Mouse (Mus musculus): ENCODE results near the gene Kif5a. TPM values are rescaled to one million over a fixed set of nuclear protein-coding genes. Genes with fewer than 3 reads are reported as not detected.

The Kif5a gene
- polyA plus RNA-seq, 1 experiment from 2014 or later: 114 TPM

DNA sequence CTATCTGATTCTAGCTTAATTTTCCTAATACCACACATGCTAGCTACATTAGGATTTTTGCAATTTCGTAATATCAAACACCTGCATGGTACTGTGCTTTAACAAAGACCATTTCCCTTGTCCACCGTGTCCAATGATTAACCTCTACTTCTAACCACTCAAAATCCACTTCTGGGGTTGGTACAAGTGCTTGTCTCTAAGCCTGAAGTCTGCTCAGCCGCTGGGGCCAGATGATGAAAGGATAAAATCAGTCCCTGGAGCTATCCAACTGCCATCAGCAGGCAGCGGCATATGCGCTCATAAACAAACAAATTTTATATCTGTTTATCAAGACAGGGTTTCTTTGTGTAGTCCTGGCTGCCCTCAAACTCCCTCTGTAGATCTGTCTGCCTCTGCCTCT lies 58.6 kb downstream of the Kif5a start:
- ATAC-seq (ENCODE audit: low FRiP score, low read depth): no peak
- H3K9me3 ChIP-seq: no peaks in the 10 kb centered on the region
- H3K9ac ChIP-seq: no peak overlapping the region
- no peaks in the 10 kb centered on the region for H3K27me3 ChIP-seq
- H3K4me1 ChIP-seq (replicated peaks): 0 out of 2 replicates have a peak, but pooled peaks cover 3% of the 10 kb centered on the region
- peaks cover 47% of the 10 kb centered on the region for H3K36me3 ChIP-seq
- no peak overlapping the region for H3K27ac ChIP-seq (replicated peaks)
- H3K4me2 ChIP-seq: no peak overlapping the region
- no peak overlapping the region for H3K4me3 ChIP-seq
- WGBS: 92% methylated on average over 5 of the region's 5 CpGs

DNA sequence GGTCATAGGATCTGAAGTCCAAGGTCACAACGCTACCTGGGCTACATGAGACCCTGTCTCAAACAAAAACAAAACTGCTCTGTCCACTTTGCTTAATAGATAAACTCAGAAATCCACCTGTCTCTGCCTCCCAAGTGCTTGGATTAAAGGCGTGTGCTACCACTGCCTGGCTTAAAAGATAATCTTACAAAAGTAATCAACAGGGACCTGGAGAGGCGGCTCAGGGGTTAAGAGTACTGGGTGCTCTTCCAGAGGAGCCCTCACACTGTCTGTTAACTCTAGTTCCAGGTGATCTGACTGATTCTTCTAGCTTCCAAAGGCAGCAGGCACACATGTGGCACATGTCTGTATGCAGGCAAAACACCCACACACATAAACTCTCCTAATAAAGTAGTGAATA lies 60.0 kb downstream of the Kif5a start:
- H3K4me2 ChIP-seq: no peak overlapping the region
- peaks cover 59% of the 10 kb centered on the region for H3K36me3 ChIP-seq
- H3K4me1 ChIP-seq (replicated peaks): no peaks in the 10 kb centered on the region
- H3K27me3 ChIP-seq: no peaks in the 10 kb centered on the region
- H3K27ac ChIP-seq (replicated peaks): no peak overlapping the region
- no peak overlapping the region for H3K4me3 ChIP-seq
- 93% methylated on average over 3 of the region's 3 CpGs for WGBS
- no peak for ATAC-seq (ENCODE audit: low FRiP score, low read depth)
- H3K9me3 ChIP-seq: no peaks in the 10 kb centered on the region
- no peak overlapping the region for H3K9ac ChIP-seq

DNA sequence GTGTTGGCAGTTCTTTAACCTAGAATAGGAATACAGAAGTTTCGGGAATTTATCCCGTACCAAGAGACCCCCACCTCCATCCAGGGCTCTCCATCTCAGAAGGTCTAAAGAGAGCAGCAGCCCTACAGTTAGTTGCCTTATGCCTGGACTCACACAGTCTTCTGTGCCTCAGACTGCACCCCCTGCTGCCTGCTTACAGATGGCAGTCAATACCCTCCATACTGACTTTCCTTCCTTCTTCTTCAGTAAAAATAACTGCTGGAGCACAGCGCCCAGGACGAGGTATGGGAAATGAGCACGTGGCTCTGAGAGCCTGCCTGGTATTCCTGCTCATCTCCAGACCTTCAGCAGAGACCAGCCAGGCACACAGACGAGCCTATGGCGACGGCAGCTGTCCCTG lies 62.9 kb downstream of the Kif5a start:
- WGBS: 92% methylated on average over 8 of the region's 8 CpGs
- Histone ChIP-seq H3K36me3 (peaks cover 45% of the 10 kb centered on the region), H3K4me1 (replicated peaks) (peaks cover 10% of the 10 kb centered on the region), H3K9me3 (no peaks in the 10 kb centered on the region), H3K27me3 (no peaks in the 10 kb centered on the region), H3K27ac (replicated peaks) (no peak overlapping the region), H3K4me3 (no peak overlapping the region), H3K4me2 (no peak overlapping the region), H3K9ac (no peak overlapping the region)
- no peak for ATAC-seq (ENCODE audit: low FRiP score, low read depth)

DNA sequence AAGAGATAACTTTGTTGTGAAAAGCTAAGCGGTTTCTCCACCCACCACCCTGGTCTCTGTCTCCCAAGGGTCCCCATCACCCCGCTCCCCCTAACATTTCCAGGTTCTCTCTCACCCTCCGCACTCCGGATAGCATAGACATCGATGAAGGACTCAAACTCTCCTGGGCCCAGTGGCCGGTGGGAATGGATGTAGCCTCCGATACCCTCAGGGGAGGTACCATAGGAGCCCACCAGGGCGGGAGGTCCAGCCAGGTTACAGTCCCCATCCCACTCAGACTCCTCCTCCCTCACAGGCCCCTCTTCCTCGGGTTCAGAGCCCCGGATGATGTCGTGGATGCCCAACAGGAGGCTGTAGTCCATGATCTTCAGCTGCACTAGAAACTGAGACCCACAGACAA lies 63.7 kb downstream of the Kif5a start:
- no peak overlapping the region for H3K27ac ChIP-seq (replicated peaks)
- 79% methylated on average over 11 of the region's 11 CpGs for WGBS
- H3K27me3 ChIP-seq: no peaks in the 10 kb centered on the region
- H3K36me3 ChIP-seq: peaks cover 37% of the 10 kb centered on the region
- no peak overlapping the region for H3K4me2 ChIP-seq
- no peak overlapping the region for H3K4me3 ChIP-seq
- no peak overlapping the region for H3K9ac ChIP-seq
- no peak for ATAC-seq (ENCODE audit: low FRiP score, low read depth)
- no peaks in the 10 kb centered on the region for H3K9me3 ChIP-seq
- peaks cover 15% of the 10 kb centered on the region for H3K4me1 ChIP-seq (replicated peaks)

DNA sequence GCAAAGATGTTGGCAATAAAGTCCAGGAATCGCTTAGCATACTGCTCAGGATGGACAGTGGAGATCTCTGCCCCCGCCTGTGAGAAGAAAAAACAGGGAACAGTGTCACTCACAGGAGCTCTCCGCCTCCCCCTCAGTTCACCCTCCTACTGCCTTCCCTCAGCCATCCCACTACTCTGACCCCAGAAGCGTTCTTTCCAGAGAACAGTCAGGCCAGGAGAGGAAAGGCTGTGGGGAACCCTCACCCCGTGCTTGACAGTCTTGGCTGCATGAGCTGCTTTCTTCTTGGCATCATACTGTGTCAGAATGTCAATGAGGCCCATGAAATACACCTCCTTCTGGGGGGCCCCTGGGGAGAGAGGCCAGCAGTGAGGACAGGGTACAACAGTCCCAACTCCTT lies 64.1 kb downstream of the Kif5a start:
- H3K27me3 ChIP-seq: no peaks in the 10 kb centered on the region
- H3K9me3 ChIP-seq: no peaks in the 10 kb centered on the region
- no peak for ATAC-seq (ENCODE audit: low FRiP score, low read depth)
- no peak overlapping the region for H3K4me3 ChIP-seq
- WGBS: 70% methylated on average over 5 of the region's 5 CpGs
- H3K4me2 ChIP-seq: no peak overlapping the region
- peaks cover 19% of the 10 kb centered on the region for H3K4me1 ChIP-seq (replicated peaks)
- H3K9ac ChIP-seq: no peak overlapping the region
- H3K27ac ChIP-seq (replicated peaks): no peak overlapping the region
- H3K36me3 ChIP-seq: peaks cover 33% of the 10 kb centered on the region

DNA sequence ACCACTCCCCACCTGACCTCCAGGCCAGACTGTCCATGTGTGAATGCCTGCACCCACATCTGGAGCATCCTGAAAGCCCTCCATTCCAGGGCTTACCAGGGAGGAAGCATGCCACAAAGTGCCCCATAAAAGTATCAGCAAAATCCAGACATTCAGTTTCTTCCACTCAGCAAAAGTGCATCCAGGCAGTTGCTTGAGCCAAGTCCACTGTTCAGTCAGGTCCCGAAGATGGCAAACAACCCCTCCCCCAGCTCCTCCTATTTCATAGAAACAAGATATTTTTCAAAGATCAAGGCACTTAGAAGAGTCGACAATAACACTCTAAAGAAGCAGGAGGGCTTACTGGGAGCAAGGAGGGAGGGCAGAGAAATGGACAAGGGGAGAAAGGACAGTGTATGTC lies 64.7 kb downstream of the Kif5a start:
- no peak overlapping the region for H3K9ac ChIP-seq
- no peak for ATAC-seq (ENCODE audit: low FRiP score, low read depth)
- no peak overlapping the region; the same call in 1 of the 2 replicates for H3K27ac ChIP-seq (replicated peaks)
- no peak overlapping the region for H3K4me3 ChIP-seq
- 84% methylated on average over 2 of the region's 2 CpGs for WGBS
- no peaks in the 10 kb centered on the region for H3K27me3 ChIP-seq
- H3K4me1 ChIP-seq (replicated peaks): peaks cover 21% of the 10 kb centered on the region
- H3K9me3 ChIP-seq: no peaks in the 10 kb centered on the region
- H3K4me2 ChIP-seq: no peak overlapping the region
- H3K36me3 ChIP-seq: peaks cover 27% of the 10 kb centered on the region

DNA sequence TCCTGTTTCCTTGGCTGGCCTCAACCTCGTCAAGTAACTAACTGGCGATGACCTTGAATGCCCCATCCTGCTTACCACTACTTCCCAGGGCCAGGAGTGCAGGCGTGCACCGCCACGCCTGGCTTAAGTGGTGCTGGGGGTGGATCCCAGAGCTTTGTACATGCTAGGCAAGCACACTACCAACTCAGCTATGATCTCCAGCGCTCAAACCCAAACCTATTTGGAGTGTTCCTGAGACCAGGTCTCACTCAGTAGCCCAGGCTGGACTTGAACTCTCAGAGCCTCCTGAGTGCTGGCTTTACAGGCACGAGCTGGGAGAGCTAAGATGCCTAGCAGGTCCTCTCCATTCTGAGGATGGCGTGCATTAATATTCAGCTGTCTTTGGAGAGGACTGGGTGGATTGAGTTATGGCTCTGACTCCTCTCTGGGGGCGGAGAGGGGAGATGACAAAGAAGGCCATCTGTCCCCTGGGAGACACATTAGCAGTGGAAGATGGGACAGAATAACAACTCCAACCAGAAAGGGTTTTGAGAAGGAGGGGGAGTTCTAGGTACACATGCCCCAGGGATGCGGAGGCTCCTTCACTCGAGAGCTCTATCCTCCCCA lies 65.5 kb downstream of the Kif5a start:
- Histone ChIP-seq H3K27me3 (no peaks in the 10 kb centered on the region), H3K36me3 (peaks cover 23% of the 10 kb centered on the region), H3K4me3 (no peak overlapping the region), H3K27ac (replicated peaks) (no peak overlapping the region), H3K9me3 (no peaks in the 10 kb centered on the region), H3K4me2 (no peak overlapping the region), H3K9ac (no peak overlapping the region), H3K4me1 (replicated peaks) (peaks cover 25% of the 10 kb centered on the region)
- WGBS: 76% methylated on average over 11 of the region's 11 CpGs
- ATAC-seq (ENCODE audit: low FRiP score, low read depth): no peak

DNA sequence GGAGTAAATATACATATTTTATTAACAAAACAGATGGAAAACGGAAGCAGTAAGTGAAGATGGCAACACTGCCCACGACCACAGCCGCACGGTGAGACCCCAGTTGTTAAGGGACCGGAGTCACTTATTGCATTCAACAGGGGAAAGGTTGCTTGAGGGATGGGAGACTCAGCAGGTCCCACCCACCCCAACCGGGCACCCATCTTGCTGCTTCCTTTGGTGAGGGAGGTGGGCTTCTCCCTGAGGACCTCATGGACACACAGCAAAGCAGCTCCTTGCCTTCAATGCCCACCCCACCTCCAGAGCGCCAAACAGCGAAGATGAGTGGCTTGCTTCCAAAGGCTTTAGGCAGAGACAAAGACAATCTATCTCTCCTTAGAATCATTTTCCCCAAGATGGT lies 66.0 kb downstream of the Kif5a start:
- ATAC-seq (ENCODE audit: low FRiP score, low read depth): no peak
- Histone ChIP-seq H3K4me2 (no peak overlapping the region), H3K27ac (replicated peaks) (no peak overlapping the region), H3K9me3 (no peaks in the 10 kb centered on the region), H3K4me1 (replicated peaks) (peaks cover 25% of the 10 kb centered on the region), H3K27me3 (no peaks in the 10 kb centered on the region), H3K36me3 (peaks cover 24% of the 10 kb centered on the region), H3K4me3 (no peak overlapping the region), H3K9ac (no peak overlapping the region)
- 83% methylated on average over 8 of the region's 8 CpGs for WGBS

DNA sequence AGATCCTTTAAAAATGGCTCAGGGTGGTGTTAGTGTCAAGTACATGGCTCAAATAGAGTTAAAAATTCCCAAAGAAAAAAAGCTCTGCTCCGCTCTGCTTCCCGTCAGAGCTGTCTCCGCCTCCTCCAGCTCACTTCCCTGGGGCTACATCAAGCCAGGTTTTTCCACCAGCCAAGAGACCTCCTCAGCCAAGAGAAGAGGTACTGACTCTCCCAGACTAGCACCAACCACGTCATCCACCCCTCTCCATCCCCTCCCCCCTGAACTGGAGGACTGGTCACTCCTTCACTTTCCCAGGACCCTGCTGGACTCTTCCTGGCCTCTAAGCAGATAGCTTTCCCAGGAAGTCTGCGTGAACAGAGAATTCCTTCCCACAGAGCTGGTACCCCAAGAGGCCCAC lies 66.8 kb downstream of the Kif5a start:
- ATAC-seq (ENCODE audit: low FRiP score, low read depth): peak; percentile 65
- Histone ChIP-seq H3K4me3 (peak overlapping the region; percentile 98), H3K27me3 (no peaks in the 10 kb centered on the region), H3K4me2 (peak overlapping the region; percentile 71), H3K27ac (replicated peaks) (peak overlapping the region; percentile 95), H3K9me3 (no peaks in the 10 kb centered on the region), H3K36me3 (peaks cover 29% of the 10 kb centered on the region), H3K4me1 (replicated peaks) (peaks cover 25% of the 10 kb centered on the region), H3K9ac (peak overlapping the region; percentile 99)
- 4% methylated on average over 5 of the region's 5 CpGs for WGBS

DNA sequence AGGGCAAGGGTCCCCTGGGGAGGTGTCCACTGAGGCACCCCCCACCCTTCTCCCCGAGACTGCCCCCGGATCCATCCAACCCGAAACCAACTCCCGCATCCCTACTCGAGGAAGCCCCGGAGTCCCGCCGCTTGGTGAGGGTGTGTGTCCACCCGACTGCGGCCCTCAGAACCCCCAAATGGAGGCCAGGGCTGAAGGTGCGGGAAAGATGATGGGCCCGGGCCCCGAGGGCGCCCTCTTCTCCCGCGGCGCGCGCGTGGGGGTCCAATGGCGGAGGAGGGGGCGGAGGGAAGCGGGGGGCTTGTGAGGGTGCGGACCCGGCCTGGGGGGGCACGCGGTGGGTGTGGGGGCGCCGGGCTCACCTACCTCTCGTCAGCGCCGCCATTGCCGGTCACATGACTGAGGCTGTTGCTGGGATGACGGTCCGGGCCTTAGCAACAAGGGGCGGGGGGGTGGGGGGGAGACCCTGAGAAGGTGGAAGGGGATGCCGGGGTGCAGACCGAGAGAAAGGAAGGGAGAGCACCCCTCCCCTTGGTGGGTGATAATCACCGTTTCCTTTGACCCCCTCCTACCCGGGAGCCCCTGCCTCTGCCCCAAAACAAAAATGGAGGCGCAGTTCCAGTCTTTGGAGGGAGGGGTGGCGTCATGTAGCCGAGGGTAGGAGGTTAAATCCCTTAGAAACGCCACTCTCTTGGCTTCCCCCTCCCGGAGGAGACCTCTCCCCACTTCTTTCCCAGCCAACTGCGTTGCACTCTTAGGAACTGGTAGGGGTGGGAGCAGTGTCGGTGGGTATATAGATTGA lies 67.6 kb downstream of the Kif5a start, which contains the start of gene Dtx3:
Gene Dtx3, minus strand, starts transcription at position 401 of the 802 bp plus-strand sequence.
- peaks cover 32% of the 10 kb centered on the region for H3K36me3 ChIP-seq
- peak; percentile 61 for ATAC-seq (ENCODE audit: low FRiP score, low read depth)
- under 1% methylated on average over 31 of the region's 47 CpGs for WGBS

DNA sequence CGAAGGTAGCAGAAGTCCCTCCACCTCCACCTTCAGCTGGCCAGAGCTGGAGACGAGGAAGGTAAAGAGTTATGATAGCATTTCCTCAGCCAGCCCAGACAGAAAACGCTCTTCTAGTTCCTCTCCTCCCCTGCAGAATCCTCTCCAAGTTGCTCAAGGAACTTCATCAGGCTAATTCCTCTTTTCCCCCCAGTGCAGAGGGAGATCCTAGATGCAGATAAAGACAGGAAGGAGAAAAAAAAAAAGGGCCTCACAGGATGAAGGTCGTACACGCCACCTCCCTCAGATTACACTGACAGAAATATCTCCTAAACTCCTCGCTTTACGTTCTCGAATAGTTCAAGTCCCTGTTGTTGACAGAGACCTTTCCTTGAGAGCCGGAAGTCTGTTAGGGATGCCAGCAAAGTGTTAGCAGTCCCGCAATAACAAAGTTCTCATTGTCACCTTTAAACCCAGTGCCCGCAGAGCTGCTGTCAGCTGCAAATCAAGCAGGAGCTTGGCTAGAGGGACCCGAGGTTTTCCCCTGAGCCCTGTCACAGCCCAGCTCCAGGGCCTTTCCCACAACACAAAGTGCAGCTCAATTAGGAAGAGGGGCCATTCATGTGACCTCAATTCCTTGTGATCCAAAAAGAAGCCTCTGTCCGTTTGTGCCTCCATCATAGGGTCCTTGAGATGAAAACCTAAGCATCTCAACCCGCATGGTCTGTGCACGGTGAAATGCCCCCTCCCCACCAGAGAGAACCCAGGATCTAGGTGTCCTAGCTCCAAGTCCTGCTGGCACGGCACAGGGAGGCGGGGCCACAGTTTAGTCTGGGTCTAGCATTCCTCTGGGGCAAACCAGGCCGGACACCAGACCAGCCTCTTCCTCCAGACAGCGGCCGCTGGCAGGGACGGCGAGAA lies 68.5 kb downstream of the Kif5a start:
- 23% methylated on average over 22 of the region's 22 CpGs for WGBS
- H3K9ac ChIP-seq: peak overlapping the region; percentile 99
- H3K4me3 ChIP-seq: peak overlapping the region; percentile 98
- H3K4me2 ChIP-seq: peak overlapping the region; percentile 71
- H3K9me3 ChIP-seq: no peaks in the 10 kb centered on the region
- ATAC-seq (ENCODE audit: low FRiP score, low read depth): peak; percentile 39
- peaks cover 33% of the 10 kb centered on the region for H3K36me3 ChIP-seq
- peaks cover 42% of the 10 kb centered on the region for H3K4me1 ChIP-seq (replicated peaks)
- no peaks in the 10 kb centered on the region for H3K27me3 ChIP-seq
- H3K27ac ChIP-seq (replicated peaks): peak overlapping the region; percentile 95

More for the DNA sequence above, 67.6 kb downstream of the Kif5a start, which contains the start of gene Dtx3:
- Histone ChIP-seq H3K27ac (replicated peaks) (peak within 1 kb of the TSS; percentile 95), H3K4me3 (peak within 1 kb of the TSS; percentile 98), H3K9ac (peak within 1 kb of the TSS; percentile 99), H3K9me3 (no peaks in the 10 kb centered on the region), H3K4me1 (replicated peaks) (peaks cover 33% of the 10 kb centered on the region), H3K27me3 (no peaks in the 10 kb centered on the region), H3K4me2 (peak within 1 kb of the TSS; percentile 71)

DNA sequence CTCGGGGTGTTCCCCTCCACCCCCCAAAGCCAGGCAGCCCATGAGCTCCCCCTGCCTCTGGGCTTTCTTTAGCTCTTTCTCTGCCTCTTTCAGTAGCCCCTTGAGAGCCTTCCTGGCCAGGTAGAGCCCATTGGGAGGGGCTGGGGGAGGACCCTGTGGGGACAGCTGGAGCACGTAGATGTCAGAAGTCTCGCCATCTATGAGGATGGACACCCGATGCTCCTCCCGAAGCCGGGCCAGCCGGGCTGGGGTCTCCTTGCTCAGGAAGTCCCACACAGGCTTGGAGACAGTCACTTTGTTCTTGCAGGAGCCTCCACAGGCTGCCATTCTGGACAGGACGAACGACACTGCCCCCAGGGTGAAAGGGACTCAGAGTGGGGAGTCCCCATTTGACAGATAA lies 70.1 kb downstream of the Kif5a start:
- ATAC-seq (ENCODE audit: low FRiP score, low read depth): no peak
- no peak overlapping the region for H3K27ac ChIP-seq (replicated peaks)
- H3K4me3 ChIP-seq: no peak overlapping the region
- no peak overlapping the region for H3K9ac ChIP-seq
- H3K4me1 ChIP-seq (replicated peaks): peaks cover 56% of the 10 kb centered on the region
- H3K27me3 ChIP-seq: no peaks in the 10 kb centered on the region
- WGBS: 83% methylated on average over 9 of the region's 9 CpGs
- H3K4me2 ChIP-seq: no peak overlapping the region
- peaks cover 21% of the 10 kb centered on the region for H3K36me3 ChIP-seq
- H3K9me3 ChIP-seq: no peaks in the 10 kb centered on the region

All from hindbrain, embryonic 15.5 days (tissue).